Mouse (Mus musculus) thymus, postnatal 0 days (tissue): Measurements from ENCODE around the gene Dnttip2. TPM values are rescaled to one million over a fixed set of nuclear protein-coding genes. Genes with fewer than 3 reads are reported as not detected.

Source experiments
- DNase-seq: peaks from one replicate; pipeline ENCODE4 v3.0.0-alpha.2; 2015; ENCODE audit warnings: low spot score
- microRNA counts: library from miRNA; unstranded; fragments of <30 nt; microRNA quantifications from one replicate; lab custom pipeline; 2015
- microRNA-seq: library from miRNA; unstranded; fragments of <30 nt; microRNA quantifications from one replicate; pipeline ENCODE4, GENCODE M21; 2016; ENCODE audit warnings: borderline number of aligned reads
- polyA plus RNA-seq: library from polyadenylated mRNA; unstranded; fragments of >200 nt; fragmentation: Nextera tagmentation; extraction: Ambion mirVana; gene quantifications from 2 replicates; pipeline ENCODE4 v1.2.1, GENCODE M21; 2015

Dnttip2 gene
- polyA plus RNA-seq, 1 experiment from 2014 or later = 71.5 TPM

DNA sequence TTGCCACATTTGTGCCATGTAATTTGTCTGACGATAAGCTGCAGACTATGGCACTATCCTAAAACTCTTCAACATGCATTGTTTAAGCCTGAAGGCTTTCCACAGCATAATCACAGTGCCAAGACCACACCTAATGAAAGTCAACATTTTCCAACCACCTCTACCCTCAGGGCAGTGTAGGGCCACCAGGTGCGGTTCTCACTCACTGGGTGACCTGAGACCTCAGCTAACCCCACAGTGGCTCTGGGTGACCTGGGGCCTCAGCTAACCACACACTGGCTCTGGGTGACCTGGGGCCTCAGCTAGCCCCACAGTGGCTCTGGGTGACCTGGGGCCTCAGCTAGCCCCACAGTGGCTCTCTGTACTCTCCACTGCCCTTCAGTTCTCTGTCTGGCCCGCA lies 50.3 kb downstream of the Dnttip2 start:
- DNase-seq = no peak

DNA sequence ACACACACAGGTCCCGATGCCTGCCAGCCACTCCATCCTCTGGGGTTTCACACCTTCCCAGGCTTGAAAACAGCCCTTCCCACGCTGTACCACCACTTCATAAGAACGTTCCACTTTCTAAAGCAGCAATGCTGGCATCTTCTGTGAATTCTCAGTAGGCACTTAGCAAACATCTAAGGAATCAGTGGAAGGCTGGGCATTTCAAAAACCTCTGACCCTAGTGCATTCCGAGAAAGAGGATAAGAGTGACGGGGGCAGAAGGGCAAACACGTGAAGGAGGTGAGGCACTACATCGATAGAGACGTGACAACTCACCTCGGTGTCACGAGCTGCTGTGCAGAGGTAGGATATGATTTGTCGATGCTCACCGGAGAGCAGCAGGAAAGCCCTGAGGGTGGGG lies 56.3 kb downstream of the Dnttip2 start:
- DNase-seq = no peak

DNA sequence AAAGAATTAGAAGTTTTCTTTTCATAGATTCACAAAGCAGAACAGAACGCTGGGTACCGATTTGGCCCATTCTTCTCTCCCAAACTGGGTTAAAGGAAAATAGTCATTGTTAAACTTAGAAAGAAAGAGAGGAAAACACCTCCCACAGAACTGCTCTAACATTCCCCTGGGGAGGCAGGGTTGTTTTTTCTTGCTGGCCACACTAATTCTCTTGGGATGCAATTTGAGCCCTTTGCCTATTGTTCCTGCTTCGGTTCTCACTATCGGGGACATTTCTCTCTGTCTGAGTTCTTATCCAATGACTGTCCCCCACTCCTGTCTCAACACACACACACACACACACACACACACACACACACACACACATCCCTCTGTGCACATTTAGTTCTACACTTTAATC lies 59.3 kb downstream of the Dnttip2 start:
- DNase-seq = no peak

DNA sequence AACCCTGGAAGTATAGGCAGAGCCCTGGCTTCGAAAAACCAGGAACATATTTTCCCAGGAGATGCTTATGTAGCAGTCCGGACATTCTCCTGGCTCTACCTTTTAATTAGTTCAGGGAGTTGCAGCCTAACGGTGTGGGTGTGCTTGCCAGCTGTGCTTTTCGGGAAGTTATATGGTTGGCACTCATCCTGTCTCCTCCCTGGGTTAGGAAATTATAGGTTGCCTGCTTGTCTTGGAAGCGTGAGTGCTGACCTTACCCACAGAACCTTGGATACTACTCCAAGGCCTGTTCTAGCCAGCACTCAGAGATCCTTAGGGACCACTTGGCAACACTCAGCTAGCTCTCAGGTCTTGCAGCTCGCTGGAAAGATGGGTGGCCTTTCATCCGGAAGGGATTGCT lies 59.7 kb downstream of the Dnttip2 start:
- DNase-seq = no peak

DNA sequence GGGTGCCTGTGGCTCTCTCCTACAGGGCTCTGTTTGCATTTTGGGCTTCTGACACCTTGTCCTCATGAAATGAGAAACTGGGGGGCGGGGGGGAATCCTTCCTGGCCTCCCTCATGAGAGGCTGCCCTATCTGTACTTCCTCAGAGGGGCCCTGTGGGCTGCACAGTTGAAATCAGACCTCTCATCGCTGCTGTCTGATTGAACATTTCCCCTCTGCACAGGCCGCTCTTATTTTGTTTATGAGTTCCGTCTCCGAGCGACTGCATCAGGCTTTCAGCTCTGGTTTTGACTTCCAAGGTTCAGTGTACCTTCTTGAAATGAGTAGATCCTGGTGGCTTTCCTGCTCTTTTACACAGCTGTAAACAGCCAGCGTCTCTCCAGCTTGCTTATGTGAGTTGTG lies 60.2 kb downstream of the Dnttip2 start:
- no peak for DNase-seq

MicroRNAs within 50 kb of the gene (microRNA counts, 519-probe panel; counts per million panel counts)
- microRNA mmu-miR-760 (lab: Ali Mortazavi, UCI) = 473 counts per million, percentile 71 among the panel's probes with 10 or more counts

Small RNA genes lying within 50 kb of the gene (microRNA-seq; reads per million reads assigned to microRNA genes)
- gene Gm22903 (not detected), gene Mir760 (12.1 reads per million, percentile 20 among the genes with 10 or more reads in this experiment)

Other genes starting within 250 kb of the Dnttip2 start
- gene Abca4, start 229.9 kb upstream of the Dnttip2 start, polyA plus RNA-seq = 0.18 and 0.42 TPM in 2 replicates
- 53.6 and 63.7 TPM in 2 replicates for gene Gclm, start 28.8 kb upstream of the Dnttip2 start, polyA plus RNA-seq
- 4.5 and 5.3 TPM in 2 replicates for gene Bcar3, start 19.7 kb downstream of the Dnttip2 start, polyA plus RNA-seq